Mouse (Mus musculus) embryonic facial prominence, embryonic 11.5 days (tissue): ENCODE measurements around the gene Tbc1d22b. TPM values are rescaled to one million over a fixed set of nuclear protein-coding genes. Genes with fewer than 3 reads are reported as not detected.
A peak's percentile ranks its signal among the peaks of the same experiment; 100 is the strongest.
"Not testable (repeated sequence)": the region's sequence is repeated elsewhere in the genome, so short reads cannot be mapped to it uniquely, and the experiment has no call there.

Experiments
- ATAC-seq: fragments of 200-750 bp; cut with Nextera tagmentation; replicated peaks from 2 replicates; pipeline ENCODE4 v1.8.0; 2017; ENCODE audit warnings: low read depth; ENCODE audit not compliant: insufficient number of reproducible peaks, low FRiP score, low TSS enrichment
- DNase-seq: peaks from one replicate; pipeline ENCODE4 v3.0.0-alpha.2; 2015; ENCODE audit warnings: low spot score
- H3K27ac ChIP-seq: fragments of 300-500 bp; sonication (generic); replicated peaks from 2 replicates; pipeline ENCODE4 v1.5.1; 2014; ENCODE audit warnings: mild to moderate bottlenecking, low read depth, low read length, control low read depth
- H3K27me3 ChIP-seq: fragments of 300-500 bp; sonication (generic); 2 replicates; pipeline ENCODE4 v1.6.1; 2014; ENCODE audit warnings: mild to moderate bottlenecking, low read length, moderate library complexity, mixed read lengths; ENCODE audit not compliant: control insufficient read depth, insufficient read depth
- H3K36me3 ChIP-seq: fragments of 300-500 bp; sonication (generic); replicated peaks from 2 replicates; pipeline ENCODE4 v1.6.1; 2014; ENCODE audit warnings: low read depth, mild to moderate bottlenecking, low read length, moderate library complexity, mixed read lengths; ENCODE audit not compliant: control insufficient read depth, insufficient read depth
- H3K4me1 ChIP-seq: fragments of 300-500 bp; sonication (generic); 2 replicates; pipeline ENCODE4 v1.6.1; 2014; ENCODE audit warnings: low read length, mixed read lengths; ENCODE audit not compliant: control insufficient read depth, insufficient read depth
- H3K4me2 ChIP-seq: fragments of 300-500 bp; sonication (generic); 2 replicates; pipeline ENCODE4 v1.6.1; 2014; ENCODE audit warnings: low read depth, mild to moderate bottlenecking, control low read depth, low read length, moderate library complexity
- H3K4me3 ChIP-seq: fragments of 300-500 bp; sonication (generic); 2 replicates; pipeline ENCODE4 v1.5.1; 2014; ENCODE audit warnings: low read depth, low read length, control low read depth
- H3K9ac ChIP-seq: fragments of 300-500 bp; sonication (generic); replicated peaks from 2 replicates; pipeline ENCODE4 v1.6.1; 2014; ENCODE audit warnings: mild to moderate bottlenecking, control low read depth, low read length
- H3K9me3 ChIP-seq: fragments of 300-500 bp; sonication (generic); replicated peaks from 2 replicates; pipeline ENCODE4 v1.6.1; 2016; ENCODE audit warnings: mild to moderate bottlenecking, low read length, inconsistent platforms, mixed read lengths; ENCODE audit not compliant: control insufficient read depth
- WGBS: fragments of 180-500 bp; shearing (Covaris S2); extraction: QIAGEN DNeasy Blood & Tissue Kit; methylation state at CpG from one replicate; pipeline ENCODE4 v1.1.7; 2014; 5-methylcytosine and 5-hydroxymethylcytosine counted together
- polyA plus RNA-seq: library from polyadenylated mRNA; unstranded; fragments of >200 nt; fragmentation: Nextera tagmentation; extraction: Ambion mirVana; gene quantifications from 2 replicates; pipeline ENCODE4 v1.2.1, GENCODE M21; 2014

Tbc1d22b gene
- polyA plus RNA-seq, 1 experiment from 2014 or later, result 16.7 TPM

DNA sequence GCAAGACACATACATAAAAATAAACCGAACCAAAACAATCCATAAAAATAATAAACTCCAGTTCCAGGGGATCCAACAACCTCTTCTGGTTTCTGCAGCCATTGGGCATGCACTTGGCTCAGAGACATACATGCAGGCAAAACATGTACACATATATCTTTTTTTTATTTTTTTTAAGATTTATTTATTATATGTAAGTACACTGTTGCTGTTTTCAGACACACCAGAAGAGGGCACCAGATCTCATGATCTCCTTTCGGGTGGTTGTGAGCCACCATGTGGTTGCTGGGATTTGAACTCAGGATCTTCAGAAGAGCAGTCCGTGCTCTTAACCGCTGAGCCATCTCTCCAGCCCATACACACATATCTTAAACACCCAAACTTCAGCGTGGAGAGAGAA is 63.9 kb downstream of the Tbc1d22b start:
- not testable (repeated sequence) for H3K36me3 ChIP-seq, DNase-seq, H3K9ac ChIP-seq, ATAC-seq, H3K4me1 ChIP-seq, H3K27ac ChIP-seq, H3K9me3 ChIP-seq, H3K4me2 ChIP-seq, H3K27me3 ChIP-seq, H3K4me3 ChIP-seq
- WGBS, result 81% methylated on average over 5 of the region's 5 CpGs

DNA sequence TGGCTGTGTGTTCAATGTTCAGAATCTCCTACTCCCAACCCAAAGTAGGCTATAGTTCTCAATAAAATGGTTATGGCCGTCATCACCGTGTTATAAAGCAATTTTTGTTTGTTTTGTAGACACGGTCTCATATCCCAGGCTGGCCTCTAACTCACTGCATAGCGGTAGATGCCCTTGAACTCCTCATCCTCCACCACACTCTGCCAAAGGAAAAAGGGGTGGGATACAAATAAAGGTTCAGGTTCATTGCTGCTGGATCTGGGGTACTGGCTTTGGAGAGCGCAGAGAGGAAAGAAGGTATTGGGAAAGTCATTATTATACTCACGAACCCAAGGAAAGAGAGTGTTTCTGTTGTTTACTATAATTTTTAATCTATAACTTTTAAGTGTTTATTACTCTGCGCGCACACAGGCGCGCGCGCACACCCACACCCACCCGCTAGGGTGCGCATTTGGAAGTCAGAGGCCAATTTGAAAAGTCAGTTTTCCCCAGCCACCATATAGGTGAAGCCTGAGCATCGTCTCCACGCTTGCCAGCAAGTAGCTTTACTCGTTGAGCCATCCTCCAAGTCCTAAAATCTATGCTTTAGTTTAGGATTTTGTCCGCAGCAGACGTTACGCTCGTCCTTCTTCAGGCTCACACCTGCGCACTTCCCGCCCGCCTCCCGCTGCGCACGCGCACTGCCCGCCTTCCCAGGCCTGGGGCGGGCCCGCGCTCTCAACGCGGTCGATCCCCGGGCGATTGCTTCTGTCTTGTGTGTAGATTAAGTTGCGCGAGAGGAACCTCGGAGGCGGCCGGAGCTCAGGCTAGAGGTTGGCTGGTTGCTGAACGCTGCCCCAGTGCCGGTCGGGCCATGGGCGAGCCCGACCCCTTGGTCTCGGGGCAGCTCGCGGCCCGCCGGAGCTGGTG is 64.8 kb downstream of the Tbc1d22b start, which contains the start of the genes Rnf8 and Gm28043:
Rnf8 (plus strand) TSS at position 676 of the 909 bp plus-strand sequence.
Gm28043 (plus strand) TSS at position 762 of the 909 bp plus-strand sequence.
- Histone ChIP-seq H3K4me1 (no peaks in the 10 kb centered on the region), H3K9me3 (no peaks in the 10 kb centered on the region), H3K4me3 (peak within 1 kb of the TSS; percentile 94), H3K4me2 (peak within 1 kb of the TSS; percentile 87), H3K36me3 (peaks cover 2% of the 10 kb centered on the region; the same call in 1 of the 2 replicates), H3K27me3 (no peaks in the 10 kb centered on the region), H3K9ac (peak within 1 kb of the TSS; percentile 96), H3K27ac (peak within 1 kb of the TSS; percentile 92)
- DNase-seq, result peak; percentile 97
- ATAC-seq, result peak; percentile 90
- 2% methylated on average over 47 of the region's 52 CpGs for WGBS

GRCm38 (mm10) chr17:29615024-29615551 is 65.5 kb downstream of the Tbc1d22b start:
- under 1% methylated on average over 43 of the region's 43 CpGs for whole genome bisulfite sequencing
- peak overlapping the region; percentile 87 for H3K4me2 ChIP-seq
- DNase-seq, result peak; percentile 21

DNA sequence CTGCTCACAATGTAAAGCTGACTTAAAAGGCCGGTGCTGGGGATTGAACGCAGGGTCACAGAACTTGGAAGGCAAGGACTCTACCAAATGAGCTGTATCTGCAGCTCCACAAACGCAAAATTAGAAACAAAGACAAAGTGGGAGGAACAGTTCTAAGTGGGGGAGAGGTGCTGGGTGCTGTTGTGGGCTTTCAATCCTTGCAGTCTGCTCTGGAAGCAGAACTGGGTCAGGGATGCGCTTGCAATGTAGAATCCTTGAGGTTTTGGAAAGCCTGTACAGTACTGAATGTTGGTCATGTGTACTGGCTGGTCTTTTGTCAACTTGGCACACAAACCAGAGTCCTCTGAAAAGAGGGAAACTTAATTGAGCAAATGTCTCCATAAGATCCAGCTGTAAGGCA is 66.0 kb downstream of the Tbc1d22b start:
- Histone ChIP-seq H3K4me3 (peak overlapping the region; percentile 94), H3K27me3 (no peaks in the 10 kb centered on the region), H3K9me3 (no peaks in the 10 kb centered on the region), H3K9ac (peak overlapping the region; percentile 96), H3K4me1 (no peaks in the 10 kb centered on the region), H3K27ac (no peak overlapping the region), H3K4me2 (peak overlapping the region; percentile 87), H3K36me3 (peaks cover 5% of the 10 kb centered on the region)
- DNase-seq, result peak; percentile 4
- WGBS, result 12% methylated on average over 4 of the region's 4 CpGs
- no peak for ATAC-seq

More at GRCm38 (mm10) chr17:29615024-29615551, 65.5 kb downstream of the Tbc1d22b start:
- Histone ChIP-seq H3K9me3 (no peaks in the 10 kb centered on the region), H3K27ac (peak overlapping the region; percentile 92), H3K4me3 (peak overlapping the region; percentile 94), H3K4me1 (no peaks in the 10 kb centered on the region), H3K27me3 (no peaks in the 10 kb centered on the region), H3K36me3 (peaks cover 5% of the 10 kb centered on the region), H3K9ac (peak overlapping the region; percentile 96)
- ATAC-seq, result 0 out of 2 replicates have a peak, but pooled peaks have one; percentile 5

DNA sequence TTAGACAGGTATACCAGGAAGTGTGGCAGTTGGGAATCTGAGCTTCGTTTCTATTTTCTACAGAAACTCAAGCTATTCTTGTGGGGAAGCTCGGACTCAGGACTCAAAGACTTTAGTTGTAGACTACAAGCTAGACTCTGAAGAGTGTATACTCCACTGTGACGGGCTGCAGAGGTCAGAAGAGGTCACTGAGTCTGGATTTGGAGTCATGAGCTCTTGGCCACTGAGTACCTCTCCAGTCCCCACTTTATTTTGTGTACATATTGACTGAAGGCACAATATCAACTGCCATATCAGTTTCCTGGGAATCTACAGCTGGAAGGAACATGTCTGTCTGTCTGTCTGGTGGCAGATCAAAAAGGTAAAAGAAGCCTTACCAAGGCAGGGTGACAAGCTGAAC is 69.6 kb downstream of the Tbc1d22b start:
- H3K4me2 ChIP-seq, result no peak overlapping the region
- H3K4me1 ChIP-seq, result no peaks in the 10 kb centered on the region
- H3K9me3 ChIP-seq, result no peaks in the 10 kb centered on the region
- no peak overlapping the region for H3K4me3 ChIP-seq
- H3K27me3 ChIP-seq, result no peaks in the 10 kb centered on the region
- H3K36me3 ChIP-seq, result peaks cover 11% of the 10 kb centered on the region
- 82% methylated on average over 3 of the region's 3 CpGs for WGBS
- ATAC-seq (no peak), DNase-seq (no peak)
- H3K27ac ChIP-seq, result no peak overlapping the region
- H3K9ac ChIP-seq, result no peak overlapping the region

DNA sequence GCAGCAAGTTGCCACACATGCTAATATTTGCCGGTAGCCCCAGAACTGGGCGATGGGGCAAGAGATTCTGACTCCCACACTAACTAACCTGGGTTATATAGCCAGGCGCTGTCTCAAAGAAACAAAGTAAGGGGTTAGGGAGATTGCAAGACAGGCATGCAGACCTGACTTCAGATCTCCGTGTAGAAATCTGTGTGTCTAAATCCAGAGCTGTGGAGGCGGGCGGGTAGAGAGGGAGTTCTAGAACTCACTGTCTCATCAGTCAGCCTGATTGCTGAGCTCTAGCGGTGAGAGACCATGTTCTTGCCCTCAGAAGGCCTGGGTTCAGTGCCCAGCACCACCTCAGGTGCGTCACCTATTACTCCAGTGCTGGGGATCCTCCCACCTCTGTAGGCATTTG is 73.9 kb downstream of the Tbc1d22b start:
- Histone ChIP-seq H3K4me3 (no peak overlapping the region), H3K27me3 (no peaks in the 10 kb centered on the region), H3K4me2 (no peak overlapping the region), H3K9ac (no peak overlapping the region), H3K4me1 (no peaks in the 10 kb centered on the region), H3K36me3 (peaks cover 12% of the 10 kb centered on the region), H3K9me3 (no peaks in the 10 kb centered on the region), H3K27ac (no peak overlapping the region)
- DNase-seq, result no peak
- no peak for ATAC-seq
- WGBS, result 94% methylated on average over 8 of the region's 8 CpGs

GRCm38 (mm10) chr17:29627285-29627684 is 77.7 kb downstream of the Tbc1d22b start:
- 90% methylated on average over 9 of the region's 9 CpGs for WGBS
- H3K36me3 ChIP-seq, result peaks cover 9% of the 10 kb centered on the region

DNA sequence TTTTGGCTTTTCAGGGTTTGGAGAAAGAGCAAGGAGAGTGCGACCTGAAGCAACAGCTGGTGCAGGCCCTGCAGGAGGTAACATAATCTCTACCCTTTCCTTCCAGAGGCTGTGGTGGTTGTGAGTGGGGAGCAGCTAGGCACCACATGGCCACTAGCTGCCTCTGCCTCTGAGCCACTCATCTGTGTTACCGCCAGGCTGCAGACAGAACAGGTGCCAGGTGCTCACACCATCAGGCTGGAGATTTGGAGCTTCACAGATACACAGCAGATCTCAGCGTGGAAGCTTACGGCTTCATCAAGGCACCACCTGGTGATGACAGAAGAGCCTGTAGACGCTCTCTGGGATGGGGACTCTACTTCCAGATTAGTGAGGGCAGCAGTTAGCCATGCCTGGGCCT is 79.4 kb downstream of the Tbc1d22b start:
- H3K4me1 ChIP-seq, result no peaks in the 10 kb centered on the region
- no peak overlapping the region for H3K9ac ChIP-seq
- DNase-seq, result no peak
- no peak overlapping the region for H3K4me3 ChIP-seq
- no peaks in the 10 kb centered on the region for H3K9me3 ChIP-seq
- 94% methylated on average over 5 of the region's 5 CpGs for WGBS
- H3K27ac ChIP-seq, result no peak overlapping the region
- no peak for ATAC-seq
- H3K4me2 ChIP-seq, result no peak overlapping the region
- H3K27me3 ChIP-seq, result no peaks in the 10 kb centered on the region
- H3K36me3 ChIP-seq, result peaks cover 3% of the 10 kb centered on the region; the same call in 1 of the 2 replicates

More at GRCm38 (mm10) chr17:29627285-29627684, 77.7 kb downstream of the Tbc1d22b start:
- Histone ChIP-seq H3K4me1 (no peaks in the 10 kb centered on the region), H3K27ac (no peak overlapping the region), H3K9me3 (no peaks in the 10 kb centered on the region), H3K27me3 (no peaks in the 10 kb centered on the region), H3K4me2 (no peak overlapping the region), H3K9ac (no peak overlapping the region), H3K4me3 (no peak overlapping the region)
- ATAC-seq (no peak), DNase-seq (no peak)
